Mouse (Mus musculus): ENCODE measurements around the gene Gm9639. TPM values are rescaled to one million over a fixed set of nuclear protein-coding genes. Genes with fewer than 3 reads are reported as not detected.
"Not testable (repeated sequence)": the region's sequence is repeated elsewhere in the genome, so short reads cannot be mapped to it uniquely, and the experiment has no call there.

Gene Gm9639
- total RNA-seq (2021): not detected

GRCm38 (mm10) chr10:77794976-77795375, at the start of gene Gm9639:
TSS of gene Gm9639 (minus strand) at chr10:77795076.
- intact Hi-C loops (cut with DNase I): no loop called here

GRCm38 (mm10) chr10:77839006-77839405, 44.1 kb upstream of the Gm9639 start:
- intact Hi-C loops (cut with DNase I): no loop called here
- no peak for DNase-seq (ENCODE audit: extremely low spot score in 1 of 2, low spot score in 2 of 2)

More at GRCm38 (mm10) chr10:77794976-77795375, at the start of gene Gm9639:
- DNase-seq (ENCODE audit: extremely low spot score in 1 of 2, low spot score in 2 of 2): no peak

DNA sequence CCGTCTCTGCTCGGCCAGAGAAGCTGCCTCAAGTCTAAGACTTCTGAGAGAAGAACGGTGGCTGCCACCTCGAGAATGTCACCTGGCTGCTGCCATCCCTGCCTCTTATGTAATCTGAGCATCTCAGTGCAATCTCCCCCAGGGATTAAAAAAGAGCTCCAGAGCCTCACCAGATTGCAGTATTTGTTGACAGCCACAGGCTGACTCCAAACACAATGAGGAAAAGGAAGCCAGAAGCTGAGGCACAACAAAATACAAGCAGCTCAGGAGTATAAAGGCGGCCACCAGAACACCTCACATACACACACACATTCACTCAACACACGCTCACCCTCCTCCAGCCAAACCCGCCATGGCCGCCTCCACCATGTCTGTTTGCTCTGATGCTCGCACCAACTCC, 40.8 kb upstream of the Gm9639 start, which contains the start of gene Krtap10-10:
Krtap10-10 (plus strand) TSS at position 301 of the 400 bp plus-strand sequence.
- DNase-seq (ENCODE audit: extremely low spot score in 1 of 2, low spot score in 2 of 2): no peak
- intact Hi-C loops (cut with DNase I): no loop called here

GRCm38 (mm10) chr10:77826951-77827350, 32.1 kb upstream of the Gm9639 start, which contains the start of gene Krtap10-4:
TSS of gene Krtap10-4 (minus strand) at chr10:77827095.
- intact Hi-C loops (cut with DNase I): no loop called here

GRCm38 (mm10) chr10:77819203-77819602, 24.3 kb upstream of the Gm9639 start:
- DNase-seq (ENCODE audit: extremely low spot score in 1 of 2, low spot score in 2 of 2): no peak
- intact Hi-C loops (cut with DNase I): no loop called here

More at GRCm38 (mm10) chr10:77826951-77827350, 32.1 kb upstream of the Gm9639 start, which contains the start of gene Krtap10-4:
- no peak for DNase-seq (ENCODE audit: extremely low spot score in 1 of 2, low spot score in 2 of 2)

GRCm38 (mm10) chr10:77818523-77818922, 23.6 kb upstream of the Gm9639 start:
- intact Hi-C loops (cut with DNase I): no loop called here
- no peak for DNase-seq (ENCODE audit: extremely low spot score in 1 of 2, low spot score in 2 of 2)

- no peak for DNase-seq (ENCODE audit: extremely low spot score in 1 of 2, low spot score in 2 of 2)
- intact Hi-C loops (cut with DNase I): no loop called here
Measured at GRCm38 (mm10) chr10:77815514-77815913, 20.6 kb upstream of the Gm9639 start.

- intact Hi-C loops (cut with DNase I): no loop called here
- DNase-seq (ENCODE audit: extremely low spot score in 1 of 2, low spot score in 2 of 2): no peak
Measured at GRCm38 (mm10) chr10:77814382-77814781, 19.5 kb upstream of the Gm9639 start, which contains the start of gene Gm2696. TSS of gene Gm2696 (plus strand) at chr10:77814682.

DNA sequence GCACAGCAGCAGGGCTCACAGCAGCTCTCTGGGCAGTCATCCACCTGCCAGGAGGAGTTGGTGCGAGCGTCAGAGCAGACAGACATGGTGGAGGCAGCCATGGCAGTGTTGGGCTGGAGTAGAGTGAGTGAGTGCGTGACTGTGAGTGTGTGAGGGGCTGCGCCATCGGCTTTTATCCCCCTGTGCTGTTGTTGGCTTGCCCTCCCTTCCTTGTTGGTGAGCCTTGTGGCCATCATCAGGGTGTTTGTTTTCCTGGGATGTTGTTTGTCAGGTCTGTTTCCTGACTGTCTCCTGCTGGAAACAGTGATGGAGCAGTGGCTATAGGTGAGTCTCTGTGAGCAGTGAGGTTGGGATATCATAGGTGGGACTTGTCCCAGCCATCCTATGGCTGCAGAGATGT, 16.9 kb upstream of the Gm9639 start, which contains the start of gene Gm9507:
Gm9507 (minus strand) TSS at position 101 of the 400 bp plus-strand sequence.
- intact Hi-C loops (cut with DNase I): no loop called here
- DNase-seq (ENCODE audit: extremely low spot score in 1 of 2, low spot score in 2 of 2): no peak

DNA sequence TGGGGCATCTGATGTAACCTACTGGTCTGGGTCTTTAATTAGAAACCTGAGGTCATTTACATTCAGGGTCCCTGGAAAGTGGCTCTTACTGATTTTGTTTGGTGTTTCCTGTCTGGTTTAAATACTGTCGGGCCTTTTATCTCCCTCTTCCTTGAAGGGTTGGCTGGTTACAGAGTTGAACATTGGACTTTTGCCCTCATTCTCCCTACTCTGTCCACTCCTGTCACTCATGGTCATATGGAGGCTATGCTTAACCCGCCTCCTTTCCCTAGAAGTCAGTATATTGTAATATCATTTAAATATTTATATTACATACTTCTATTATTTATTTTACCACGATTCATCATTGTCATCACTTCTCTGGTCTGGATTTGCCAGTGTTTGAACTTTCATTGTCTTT, 9.2 kb upstream of the Gm9639 start:
- DNase-seq (ENCODE audit: extremely low spot score in 1 of 2, low spot score in 2 of 2): no peak
- intact Hi-C loops (cut with DNase I): no loop called here

DNA sequence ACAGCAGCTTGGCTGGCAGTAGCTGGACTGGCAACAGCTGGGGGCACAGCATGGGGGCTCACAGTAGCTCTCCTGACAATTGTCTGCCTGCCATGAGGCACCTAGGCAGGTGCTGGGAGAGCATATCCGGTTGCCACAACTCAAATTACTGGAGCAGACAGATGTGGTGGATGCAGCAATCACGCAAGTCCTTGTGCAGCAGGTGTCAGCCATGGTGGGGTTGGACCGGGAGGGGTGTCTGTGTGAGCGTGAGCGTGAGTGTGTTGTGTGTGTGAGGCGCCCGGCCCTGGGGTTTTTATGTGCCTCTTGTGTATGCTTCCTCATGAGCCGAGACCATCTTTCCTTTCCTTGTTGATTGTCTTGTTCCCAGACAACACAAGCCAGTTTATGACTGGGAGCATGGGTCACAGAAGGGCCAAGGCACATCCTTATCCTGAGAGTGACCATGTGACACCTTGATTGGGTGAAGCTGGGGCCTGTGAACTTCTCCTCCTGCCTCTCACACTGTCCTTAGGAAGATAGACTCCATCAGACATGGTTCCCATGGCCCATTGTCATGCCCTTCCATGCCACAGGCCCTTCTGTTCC, 4.1 kb upstream of the Gm9639 start, which contains the start of gene Gm19668:
Gm19668 (minus strand) TSS at position 213 of the 588 bp plus-strand sequence.
- intact Hi-C loops (cut with DNase I): no loop called here
- no peak for DNase-seq (ENCODE audit: extremely low spot score in 1 of 2, low spot score in 2 of 2)

GRCm38 (mm10) chr10:77798164-77798920, 3.5 kb upstream of the Gm9639 start:
- intact Hi-C loops (cut with DNase I); DNase-seq (ENCODE audit: extremely low spot score in 1 of 2, low spot score in 2 of 2): not testable (repeated sequence)

GRCm38 (mm10) chr10:77797677-77798076, 2.8 kb upstream of the Gm9639 start:
- no peak for DNase-seq (ENCODE audit: extremely low spot score in 1 of 2, low spot score in 2 of 2)
- intact Hi-C loops (cut with DNase I): no loop called here

DNA sequence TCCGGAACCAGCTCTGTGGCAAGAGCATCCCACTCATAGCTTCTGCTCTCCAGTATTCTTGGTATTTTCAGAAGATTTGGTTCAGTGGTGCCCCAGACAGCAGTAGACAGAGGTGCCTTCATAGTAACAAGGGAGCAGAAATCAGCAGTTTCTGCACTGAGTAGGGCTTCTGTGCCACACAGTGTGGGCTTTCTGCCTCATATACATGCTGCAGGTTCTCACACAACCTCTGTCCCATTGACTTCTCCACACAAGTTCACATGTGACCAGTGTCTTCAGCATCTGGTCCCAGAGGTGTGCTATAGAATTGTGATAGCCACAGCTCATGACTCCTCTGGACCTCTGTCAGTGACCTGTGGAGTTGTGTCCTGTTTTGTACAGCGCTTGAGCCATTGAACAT, 6.3 kb downstream of the Gm9639 start:
- intact Hi-C loops (cut with DNase I): no loop called here
- no peak for DNase-seq (ENCODE audit: extremely low spot score in 1 of 2, low spot score in 2 of 2)

GRCm38 (mm10) chr10:77787876-77788275, 7.0 kb downstream of the Gm9639 start, which contains the start of gene Gm7137:
TSS of gene Gm7137 (minus strand) at chr10:77788200.
- intact Hi-C loops (cut with DNase I); DNase-seq (ENCODE audit: extremely low spot score in 1 of 2, low spot score in 2 of 2): not testable (repeated sequence)

GRCm38 (mm10) chr10:77783396-77783795, 11.5 kb downstream of the Gm9639 start:
- intact Hi-C loops (cut with DNase I); DNase-seq (ENCODE audit: extremely low spot score in 1 of 2, low spot score in 2 of 2): not testable (repeated sequence)

GRCm38 (mm10) chr10:77782442-77782841, 12.4 kb downstream of the Gm9639 start, which contains the start of gene Gm3250:
TSS of gene Gm3250 (minus strand) at chr10:77782542.
- DNase-seq (ENCODE audit: extremely low spot score in 1 of 2, low spot score in 2 of 2); intact Hi-C loops (cut with DNase I): not testable (repeated sequence)

- DNase-seq (ENCODE audit: extremely low spot score in 1 of 2, low spot score in 2 of 2); intact Hi-C loops (cut with DNase I): not testable (repeated sequence)
Measured at GRCm38 (mm10) chr10:77776844-77777243, 18.0 kb downstream of the Gm9639 start, which contains the start of gene Gm7138. TSS of gene Gm7138 (minus strand) at chr10:77776944.

DNA sequence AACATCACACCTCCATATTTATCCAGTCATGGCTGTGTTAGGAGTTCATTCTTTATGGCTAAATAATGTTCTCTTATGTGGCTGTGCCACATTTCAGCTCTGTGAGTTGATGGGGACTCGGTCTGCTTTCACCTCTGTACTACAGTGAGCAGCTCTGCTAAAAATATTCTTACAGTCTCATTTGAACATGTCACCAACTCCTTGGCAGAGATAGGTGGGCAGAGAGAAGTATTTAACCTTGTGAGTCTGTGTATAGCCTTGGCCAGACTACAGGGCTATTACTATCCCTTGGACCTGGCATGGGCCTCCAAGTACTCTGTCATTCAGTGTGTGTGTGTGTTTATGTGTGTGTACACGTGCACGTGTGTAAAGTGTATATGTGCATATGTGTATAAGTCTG, 22.7 kb downstream of the Gm9639 start:
- intact Hi-C loops (cut with DNase I); DNase-seq (ENCODE audit: extremely low spot score in 1 of 2, low spot score in 2 of 2): not testable (repeated sequence)
